Comparison of ENCODE assay signal across 8 mouse cellular contexts in genomic region chr5:69704261-69705167, GRCm38 (mm10).
DNase-seq lines count a peak whose midpoint lies in the region; ATAC-seq and TF ChIP-seq lines count a peak whose summit lies in the region.

No protein-coding gene starts in this region.

- no peaks in the 10 kb centered on the region for H3K9me3 ChIP-seq in E14TG2a.4 (ENCODE audit: low read length)
- H3K9me3 ChIP-seq in embryonic facial prominence, embryonic 14.5 days (ENCODE audit: control insufficient read depth, low read length) = no peaks in the 10 kb centered on the region
- no peaks in the 10 kb centered on the region for H3K9me3 ChIP-seq in stomach, postnatal 0 days (ENCODE audit: control insufficient read depth, low read length)

- 51% methylated on average over 2 of the region's 2 CpGs for WGBS in embryonic facial prominence, embryonic 14.5 days
- WGBS in stomach, postnatal 0 days = 57% methylated on average over 2 of the region's 2 CpGs

- H3K36me3 ChIP-seq in E14TG2a.4 (ENCODE audit: insufficient read depth, low read length) = no peaks in the 10 kb centered on the region
- no peaks in the 10 kb centered on the region for H3K36me3 ChIP-seq in embryonic facial prominence, embryonic 14.5 days (ENCODE audit: control insufficient read depth, insufficient read depth, low read length)
- H3K36me3 ChIP-seq in stomach, postnatal 0 days (ENCODE audit: control insufficient read depth, insufficient read depth, low read length) = no peaks in the 10 kb centered on the region

- intact Hi-C loops in gastrocnemius, adult 2 months (cut with DNase I) = no loop called here
- intact Hi-C loops in gastrocnemius, postnatal 14 days (cut with DNase I; ENCODE audit: low total_unique reads) = no loop called here

- H3K4me3 ChIP-seq in gastrocnemius, adult 2 months = no peak overlapping the region
- H3K4me3 ChIP-seq in E14TG2a.4 (replicated peaks; ENCODE audit: low read length) = no peak overlapping the region
- H3K4me3 ChIP-seq in embryonic facial prominence, embryonic 14.5 days (ENCODE audit: low read depth, low read length) = no peak overlapping the region
- no peak overlapping the region for H3K4me3 ChIP-seq in stomach, postnatal 0 days (ENCODE audit: low read depth, low read length)

- no peak overlapping the region for H3K9ac ChIP-seq in embryonic facial prominence, embryonic 14.5 days (ENCODE audit: low read depth, low read length)
- H3K9ac ChIP-seq in stomach, postnatal 0 days (ENCODE audit: low read length) = no peak overlapping the region

- H3K4me2 ChIP-seq in embryonic facial prominence, embryonic 14.5 days (ENCODE audit: low read depth, low read length) = no peak overlapping the region
- no peak overlapping the region for H3K4me2 ChIP-seq in stomach, postnatal 0 days (replicated peaks; ENCODE audit: low read depth)

- TF ChIP-seq CTCF in gastrocnemius, adult 2 months (IDR thresholded peaks at IDR 0.05) = peak; percentile 50
- TF ChIP-seq CTCF in E14TG2a.4 (conservative IDR thresholded peaks at IDR 0.05; ENCODE audit: low read length) = peak; percentile 27
- peak; percentile 71 for TF ChIP-seq CTCF in stomach, postnatal 0 days (IDR thresholded peaks at IDR 0.05; ENCODE audit: low read depth)

- no peaks in the 10 kb centered on the region for H3K4me1 ChIP-seq in E14TG2a.4 (replicated peaks; ENCODE audit: low read depth, low read length)
- no peaks in the 10 kb centered on the region for H3K4me1 ChIP-seq in embryonic facial prominence, embryonic 14.5 days (ENCODE audit: control insufficient read depth, insufficient read depth, low read length)
- H3K4me1 ChIP-seq in stomach, postnatal 0 days (replicated peaks; ENCODE audit: control insufficient read depth, insufficient read depth) = no peaks in the 10 kb centered on the region

- H3K27ac ChIP-seq in gastrocnemius, adult 2 months = no peak overlapping the region
- no peak overlapping the region for H3K27ac ChIP-seq in embryonic facial prominence, embryonic 14.5 days (replicated peaks; ENCODE audit: low read depth, low read length)
- no peak overlapping the region for H3K27ac ChIP-seq in stomach, postnatal 0 days (replicated peaks)

- no peak for TF ChIP-seq EP300 in stomach, postnatal 0 days (optimal IDR thresholded peaks at IDR 0.05)

- no peak for DNase-seq in gastrocnemius, adult 2 months
- DNase-seq in gastrocnemius, postnatal 14 days = no peak
- peak; percentile 43 for DNase-seq in embryonic facial prominence, embryonic 14.5 days (ENCODE audit: low spot score)
- peak; percentile 41 to 51 for DNase-seq in layer of hippocampus, postnatal 10 days (ENCODE audit: low spot score in 2 of 2)
- peak; percentile 14 for DNase-seq in stomach, postnatal 0 days (ENCODE audit: low spot score)
- DNase-seq in spleen, postnatal 4 days (ENCODE audit: low spot score in 2 of 2) = no peak

- no peaks in the 10 kb centered on the region for H3K27me3 ChIP-seq in E14TG2a.4 (ENCODE audit: insufficient read depth, low read length)
- no peaks in the 10 kb centered on the region for H3K27me3 ChIP-seq in embryonic facial prominence, embryonic 14.5 days (replicated peaks; ENCODE audit: control insufficient read depth, insufficient read depth, low read length)
- H3K27me3 ChIP-seq in stomach, postnatal 0 days (ENCODE audit: control insufficient read depth, insufficient read depth, low read length) = no peaks in the 10 kb centered on the region

- ATAC-seq in embryonic facial prominence, embryonic 14.5 days (ENCODE audit: low read depth) = no peak
- ATAC-seq in stomach, postnatal 0 days (ENCODE audit: low FRiP score, low TSS enrichment) = no peak
- no peak for ATAC-seq in megakaryocyte progenitor cell, adult 5-6 weeks (replicated peaks; ENCODE audit: poor library complexity)

Comparison
In these comparisons a context has a peak if more than half of its experiments do, and no peak if none do; other contexts are left out.
1. DNase-seq: peak in embryonic facial prominence, embryonic 14.5 days (single experiment), layer of hippocampus, postnatal 10 days (2 of 2) and stomach, postnatal 0 days (single experiment); none in gastrocnemius, adult 2 months (single experiment), gastrocnemius, postnatal 14 days (single experiment) and spleen, postnatal 4 days (0 of 2).
2. Peak in every context shown above with its lines, with median percentiles within 50 percentile points of each other: CTCF ChIP-seq.